In the genomic region with DNA sequence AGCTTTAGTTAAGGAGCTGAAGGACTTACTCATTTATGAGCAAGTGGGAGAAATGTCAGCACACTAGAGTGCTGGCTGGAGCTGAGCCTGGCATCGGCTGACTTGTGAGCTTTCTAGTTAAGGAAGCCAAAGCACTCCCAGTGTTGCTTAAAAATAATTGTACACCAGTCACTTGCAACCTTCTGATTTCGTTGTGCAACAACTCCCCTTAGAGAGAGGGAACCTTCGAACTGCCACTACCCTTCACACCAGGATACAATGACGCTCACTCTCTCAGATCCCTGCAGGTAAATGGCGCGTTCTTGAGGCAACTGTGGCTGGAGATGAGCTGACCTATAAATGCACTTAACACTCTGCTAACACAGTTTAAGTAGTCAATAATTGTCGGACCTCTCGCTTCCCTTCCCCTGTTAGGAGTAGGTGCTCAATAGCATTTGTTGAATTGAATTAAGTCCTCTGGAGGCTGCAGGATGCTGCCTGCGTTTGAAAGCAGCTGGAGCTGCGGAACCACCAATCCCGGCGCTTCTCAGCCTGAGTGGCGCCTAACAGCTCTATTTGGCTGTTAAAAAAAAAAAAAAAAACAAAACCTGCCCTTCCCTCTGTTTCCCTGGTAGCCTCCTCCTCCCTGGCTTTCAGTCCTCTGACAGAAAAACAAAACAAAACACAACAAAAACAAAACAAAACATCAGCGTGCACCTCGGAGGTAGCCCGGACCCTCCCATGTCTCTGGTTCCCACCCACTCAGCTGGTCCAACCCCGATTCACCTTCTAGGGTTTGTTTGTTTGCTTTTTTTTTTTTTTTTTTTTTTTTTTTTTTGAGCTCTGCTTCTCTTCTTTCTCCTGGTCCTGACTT, we compare ENCODE assay signal across 8 mouse cellular contexts. TPM values are rescaled to one million over a fixed set of nuclear protein-coding genes. Genes with fewer than 3 reads are reported as not detected.
DNase-seq lines count a peak whose midpoint lies in the region; ATAC-seq and TF ChIP-seq lines count a peak whose summit lies in the region.

No protein-coding gene starts in this region.

- DNase-seq in left cerebral cortex, adult 18-20 months (ENCODE audit: low spot score in 2 of 2): peak; percentile 29 to 34
- no peak for DNase-seq in left cerebral cortex, adult 11 months (ENCODE audit: low spot score)
- DNase-seq in heart, postnatal 0 days (ENCODE audit: low spot score): no peak
- DNase-seq in kidney, postnatal 4 days: peak; percentile 54 to 65
- no peak for DNase-seq in stomach, postnatal 0 days (ENCODE audit: low spot score)
- no peak for DNase-seq in spleen, postnatal 10 days (ENCODE audit: low spot score in 2 of 2)

- TF ChIP-seq CTCF in heart, postnatal 0 days (IDR thresholded peaks at IDR 0.05; ENCODE audit: low read depth): no peak
- no peak for TF ChIP-seq CTCF in stomach, postnatal 0 days (IDR thresholded peaks at IDR 0.05; ENCODE audit: low read depth)

- peak overlapping the region; percentile 32; the same call in 1 of the 2 replicates for H3K9ac ChIP-seq in embryonic facial prominence, embryonic 13.5 days
- H3K9ac ChIP-seq in heart, postnatal 0 days (replicated peaks; ENCODE audit: low read depth, low read length): no peak overlapping the region
- H3K9ac ChIP-seq in stomach, postnatal 0 days (ENCODE audit: low read length): no peak overlapping the region

- WGBS in embryonic facial prominence, embryonic 13.5 days: 3% methylated on average over 17 of the region's 17 CpGs
- 5% methylated on average over 17 of the region's 17 CpGs for whole genome bisulfite sequencing in heart, postnatal 0 days
- 7% methylated on average over 17 of the region's 17 CpGs for WGBS in stomach, postnatal 0 days

- peaks cover 40% of the 10 kb centered on the region for H3K4me1 ChIP-seq in embryonic facial prominence, embryonic 13.5 days
- peaks cover 12% of the 10 kb centered on the region for H3K4me1 ChIP-seq in heart, postnatal 0 days (ENCODE audit: control insufficient read depth, insufficient read depth)
- H3K4me1 ChIP-seq in stomach, postnatal 0 days (replicated peaks; ENCODE audit: control insufficient read depth, insufficient read depth): no peaks in the 10 kb centered on the region

- H3K9me3 ChIP-seq in embryonic facial prominence, embryonic 13.5 days: no peaks in the 10 kb centered on the region
- no peaks in the 10 kb centered on the region for H3K9me3 ChIP-seq in heart, postnatal 0 days (replicated peaks; ENCODE audit: control insufficient read depth, low read length)
- H3K9me3 ChIP-seq in stomach, postnatal 0 days (ENCODE audit: control insufficient read depth, low read length): no peaks in the 10 kb centered on the region

- H3K4me3 ChIP-seq in embryonic facial prominence, embryonic 13.5 days: peak overlapping the region; percentile 32
- peak overlapping the region; percentile 32 for H3K4me3 ChIP-seq in heart, postnatal 0 days (ENCODE audit: low read depth, low read length)
- no peak overlapping the region for H3K4me3 ChIP-seq in stomach, postnatal 0 days (ENCODE audit: low read depth, low read length)

- no peaks in the 10 kb centered on the region; the same call in 1 of the 2 replicates for H3K27me3 ChIP-seq in embryonic facial prominence, embryonic 13.5 days
- H3K27me3 ChIP-seq in heart, postnatal 0 days (ENCODE audit: control insufficient read depth, insufficient read depth, low read length): peaks cover 11% of the 10 kb centered on the region
- H3K27me3 ChIP-seq in stomach, postnatal 0 days (ENCODE audit: control insufficient read depth, insufficient read depth, low read length): no peaks in the 10 kb centered on the region

- no peak for ATAC-seq in embryonic facial prominence, embryonic 13.5 days (ENCODE audit: insufficient number of reproducible peaks, insufficient read depth, low FRiP score, low TSS enrichment, low read depth)
- ATAC-seq in heart, postnatal 0 days (ENCODE audit: insufficient read depth, low read depth): no peak
- ATAC-seq in megakaryocyte progenitor cell, adult 5-6 weeks (replicated peaks; ENCODE audit: poor library complexity): peak; percentile 47
- ATAC-seq in stomach, postnatal 0 days (ENCODE audit: low FRiP score, low TSS enrichment): no peak

- peak overlapping the region; percentile 59 for H3K4me2 ChIP-seq in embryonic facial prominence, embryonic 13.5 days
- peak overlapping the region; percentile 60 for H3K4me2 ChIP-seq in heart, postnatal 0 days (ENCODE audit: low read depth, low read length)
- peak overlapping the region; percentile 38 for H3K4me2 ChIP-seq in stomach, postnatal 0 days (replicated peaks; ENCODE audit: low read depth)

- H3K27ac ChIP-seq in embryonic facial prominence, embryonic 13.5 days: peak overlapping the region; percentile 60; the same call in 1 of the 2 replicates
- no peak overlapping the region for H3K27ac ChIP-seq in heart, postnatal 0 days (ENCODE audit: low read depth)
- H3K27ac ChIP-seq in stomach, postnatal 0 days (replicated peaks): no peak overlapping the region

- TF ChIP-seq EP300 in heart, postnatal 0 days (IDR thresholded peaks at IDR 0.05; ENCODE audit: low read depth): no peak
- no peak for TF ChIP-seq EP300 in stomach, postnatal 0 days (optimal IDR thresholded peaks at IDR 0.05)

- no peaks in the 10 kb centered on the region for H3K36me3 ChIP-seq in embryonic facial prominence, embryonic 13.5 days
- H3K36me3 ChIP-seq in heart, postnatal 0 days (replicated peaks; ENCODE audit: control insufficient read depth, insufficient read depth, low read length): no peaks in the 10 kb centered on the region
- H3K36me3 ChIP-seq in stomach, postnatal 0 days (ENCODE audit: control insufficient read depth, insufficient read depth, low read length): no peaks in the 10 kb centered on the region

RNA-seq across cellular contexts. Expression of gene Optc, which starts 53.2 kb away (rescaled TPM):
- 1 to 10 TPM in 1 of 2 experiments, under 1 TPM in 1; 0.75 to 1.6 TPM for total RNA-seq in left cerebral cortex, adult 18-20 months (2021)
- 0.81 and 1.0 TPM in 2 replicates for polyA plus RNA-seq in embryonic facial prominence, embryonic 13.5 days (2015; fragmentation: Nextera tagmentation; extraction: Ambion mirVana)
- total RNA-seq in heart, postnatal 0 days (2014; rRNA removed; ENCODE audit: low replicate concordance): 3.2 TPM in 1 of 2 replicates, not detected in the other
- polyA plus RNA-seq in heart, postnatal 0 days (2015; fragmentation: Nextera tagmentation; extraction: Ambion mirVana): 0.07 and 0.11 TPM in 2 replicates
- not detected in 2 replicates for total RNA-seq in megakaryocyte progenitor cell, adult 5-6 weeks (2015)
- not detected in 2 replicates for total RNA-seq in megakaryocyte progenitor cell, adult 5-6 weeks (2017)
- 1.3 and 1.6 TPM in 2 replicates for polyA plus RNA-seq in stomach, postnatal 0 days (2015; fragmentation: Nextera tagmentation; extraction: Ambion mirVana)

RNA-seq across cellular contexts. Expression of gene Atp2b4, which starts 53.8 kb away (rescaled TPM):
- total RNA-seq in left cerebral cortex, adult 18-20 months (2021): 100 to 1,000 TPM; 221 to 267 TPM
- polyA plus RNA-seq in embryonic facial prominence, embryonic 13.5 days (2015; fragmentation: Nextera tagmentation; extraction: Ambion mirVana): 25.3 and 26.1 TPM in 2 replicates
- 27.8 and 34.5 TPM in 2 replicates for total RNA-seq in heart, postnatal 0 days (2014; rRNA removed; ENCODE audit: low replicate concordance)
- 3.9 and 5.0 TPM in 2 replicates for polyA plus RNA-seq in heart, postnatal 0 days (2015; fragmentation: Nextera tagmentation; extraction: Ambion mirVana)
- total RNA-seq in megakaryocyte progenitor cell, adult 5-6 weeks (2015): 33.6 and 40.5 TPM in 2 replicates
- total RNA-seq in megakaryocyte progenitor cell, adult 5-6 weeks (2017): 30.7 and 34.7 TPM in 2 replicates
- 9.0 and 13.5 TPM in 2 replicates for polyA plus RNA-seq in stomach, postnatal 0 days (2015; fragmentation: Nextera tagmentation; extraction: Ambion mirVana)

Comparison
In these comparisons a context has a peak if more than half of its experiments do, and no peak if none do; other contexts are left out.
1. DNase-seq: peak in left cerebral cortex, adult 18-20 months (2 of 2) and kidney, postnatal 4 days (2 of 2); none in left cerebral cortex, adult 11 months (single experiment), heart, postnatal 0 days (single experiment), stomach, postnatal 0 days (single experiment) and spleen, postnatal 10 days (0 of 2).
2. Peak in every context shown above with its lines, with median percentiles within 50 percentile points of each other: H3K4me2 ChIP-seq.